ENCODE assay signal across 16 mouse cellular contexts in the genomic region with DNA sequence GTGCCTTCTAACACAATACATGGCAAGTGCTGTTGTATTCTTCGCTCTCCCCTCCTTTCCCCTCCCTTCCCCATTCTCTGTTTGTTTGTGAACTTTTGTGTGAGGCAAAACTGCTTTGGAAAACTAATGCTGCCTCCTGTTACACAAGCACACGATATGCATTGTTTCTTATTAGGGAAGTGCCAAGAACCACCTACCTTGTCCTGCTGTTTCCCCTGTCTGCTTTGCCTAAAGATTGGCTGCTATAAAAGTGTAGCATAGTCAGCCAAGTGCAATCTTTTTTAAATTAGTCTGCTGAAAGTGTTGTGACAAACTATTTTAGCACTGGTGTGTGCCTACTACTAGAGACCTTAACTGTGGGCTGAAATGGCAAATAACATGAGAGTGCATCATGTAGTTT. TPM values are rescaled to one million over a fixed set of nuclear protein-coding genes. Genes with fewer than 3 reads are reported as not detected.
DNase-seq lines count a peak whose midpoint lies in the region; ATAC-seq lines count a peak whose summit lies in the region.
"Had no signal": no experiment of that assay in that cellular context is flagged by ENCODE, and none has a peak within 500 bp of the region (broad histone marks: within the 10 kb centered on the region; RNA-seq: fewer than 3 reads in every experiment).

No protein-coding gene starts in this region.

- no peak overlapping the region for H3K27ac ChIP-seq in intestine, embryonic 15.5 days
- H3K27ac ChIP-seq: forebrain, embryonic 13.5 days; kidney, postnatal 0 days had no signal

- H3K27me3 ChIP-seq in intestine, embryonic 15.5 days (replicated peaks): no peaks in the 10 kb centered on the region
- H3K27me3 ChIP-seq: forebrain, embryonic 13.5 days had no signal

- ATAC-seq in intestine, embryonic 15.5 days: no peak
- ATAC-seq: forebrain, embryonic 13.5 days; inflammation-experienced regulatory T-cells, adult 6 months; midbrain, embryonic 16.5 days had no signal

- peak; percentile 16 to 66 for DNase-seq in frontal cortex, postnatal 36 days (ENCODE audit: low spot score in 2 of 2)
- DNase-seq in frontal cortex, postnatal 25 days (ENCODE audit: low spot score in 2 of 2): no peak
- peak; percentile 85 for DNase-seq in brain, adult 2 months (ENCODE audit: low read depth, low spot score)
- DNase-seq in layer of hippocampus, adult 18-20 months (ENCODE audit: low spot score in 2 of 2): peak; percentile 48 to 76
- DNase-seq in left cerebral cortex, postnatal 14 days (ENCODE audit: low spot score in 2 of 2): peak; percentile 19 to 31
- no peak for DNase-seq in urinary bladder, postnatal 14 days (ENCODE audit: low spot score)
- DNase-seq: gastrocnemius, postnatal 14 days; heart, postnatal 4 days; lung, embryonic 14.5 days had no signal

- no peaks in the 10 kb centered on the region for H3K36me3 ChIP-seq in intestine, embryonic 15.5 days

- H3K9ac ChIP-seq in intestine, embryonic 15.5 days: no peak overlapping the region
- H3K9ac ChIP-seq: forebrain, embryonic 13.5 days; lung, embryonic 14.5 days had no signal

- H3K4me2 ChIP-seq in intestine, embryonic 15.5 days (replicated peaks): no peak overlapping the region
- H3K4me2 ChIP-seq: forebrain, embryonic 13.5 days; heart, embryonic 11.5 days; liver, embryonic 11.5 days; lung, embryonic 14.5 days had no signal

- intact Hi-C loops in left cerebral cortex, postnatal 14 days (cut with DNase I): no loop called here

- H3K9me3 ChIP-seq in intestine, embryonic 15.5 days: no peaks in the 10 kb centered on the region
- H3K9me3 ChIP-seq: forebrain, embryonic 13.5 days had no signal

- H3K4me1 ChIP-seq in intestine, embryonic 15.5 days (replicated peaks): no peaks in the 10 kb centered on the region
- H3K4me1 ChIP-seq: forebrain, embryonic 13.5 days had no signal

- no peak overlapping the region for H3K4me3 ChIP-seq in intestine, embryonic 15.5 days (replicated peaks)
- H3K4me3 ChIP-seq: forebrain, embryonic 13.5 days had no signal

- WGBS in intestine, embryonic 15.5 days: 78% methylated on average over 2 of the region's 2 CpGs

RNA-seq across cellular contexts. Expression of a gene that starts 15.8 kb away (rescaled TPM):
- total RNA-seq in layer of hippocampus, adult 18-20 months (2021): 10 to 100 TPM; 22.5 to 26.2 TPM
- 10 to 100 TPM; 16.8 to 19.2 TPM for total RNA-seq in left cerebral cortex, postnatal 14 days (2021)
- 3.5 and 4.4 TPM in 2 replicates for polyA plus RNA-seq in intestine, embryonic 15.5 days (2015; fragmentation: Nextera tagmentation; extraction: Ambion mirVana)

Comparison
In these comparisons a context has a peak if more than half of its experiments do, and no peak if none do; other contexts are left out.
1. DNase-seq: peak in frontal cortex, postnatal 36 days (2 of 2), brain, adult 2 months (single experiment), layer of hippocampus, adult 18-20 months (2 of 2) and left cerebral cortex, postnatal 14 days (2 of 2); none in frontal cortex, postnatal 25 days (0 of 2) and urinary bladder, postnatal 14 days (single experiment).